Mouse (Mus musculus) erythroblast, embryonic 14.5 days (primary cell): ENCODE measurements around the gene Gfi1.

Experiments used
- GATA1 ChIP-seq: IDR thresholded peaks from 2 replicates; pipeline ENCODE4 v1.6.1; 2012; ENCODE audit warnings: low read length, inconsistent platforms, mixed read lengths
- TAL1 ChIP-seq: IDR thresholded peaks from 3 replicates; pipeline ENCODE4 v1.6.1; 2012; ENCODE audit warnings: low read length, inconsistent platforms, mixed read lengths

GRCm38 (mm10) chr5:107738296-107738695, 12.5 kb upstream of the Gfi1 start:
- TF ChIP-seq GATA1, result no peak
- TF ChIP-seq TAL1, result no peak
